Mouse (Mus musculus): ENCODE measurements around the gene Bri3bp. TPM values are rescaled to one million over a fixed set of nuclear protein-coding genes. Genes with fewer than 3 reads are reported as not detected.
A peak's percentile ranks its signal among the peaks of the same experiment; 100 is the strongest.

Bri3bp gene
- polyA plus RNA-seq, 1 experiment from 2014 or later: 57.6 TPM

DNA sequence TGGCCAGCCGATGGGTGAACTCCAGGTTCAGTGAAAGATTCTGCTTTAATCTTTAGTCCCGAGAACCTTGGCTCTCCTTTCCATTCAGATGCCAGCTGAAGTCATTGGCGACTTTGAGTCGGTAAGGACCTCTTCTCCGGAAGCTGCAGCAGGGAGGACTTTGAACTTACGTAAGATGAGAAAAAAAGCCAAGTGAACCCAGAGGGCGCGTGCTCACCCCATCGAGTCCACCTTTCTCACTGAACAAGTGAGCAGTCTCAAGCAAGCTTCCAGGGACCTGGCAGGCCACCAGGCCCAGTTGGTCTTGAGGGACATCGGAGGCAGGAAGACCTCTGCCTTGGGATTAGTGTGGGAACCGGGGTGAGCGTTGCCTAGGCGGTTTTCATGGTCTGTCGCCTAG is 25.9 kb downstream of the Bri3bp start:
- 0 out of 2 replicates have a peak overlapping the region, but pooled peaks have one; percentile 86 for H3K27ac ChIP-seq
- no peaks in the 10 kb centered on the region for H3K9me3 ChIP-seq
- H3K4me3 ChIP-seq: no peak overlapping the region
- no peaks in the 10 kb centered on the region for H3K36me3 ChIP-seq (replicated peaks)
- WGBS: 89% methylated on average over 14 of the region's 14 CpGs
- H3K27me3 ChIP-seq (ENCODE audit: poor library complexity, severe bottlenecking): no peaks in the 10 kb centered on the region
- no peak for DNase-seq (ENCODE audit: extremely low spot score, low spot score)
- peaks cover 10% of the 10 kb centered on the region for H3K4me1 ChIP-seq

DNA sequence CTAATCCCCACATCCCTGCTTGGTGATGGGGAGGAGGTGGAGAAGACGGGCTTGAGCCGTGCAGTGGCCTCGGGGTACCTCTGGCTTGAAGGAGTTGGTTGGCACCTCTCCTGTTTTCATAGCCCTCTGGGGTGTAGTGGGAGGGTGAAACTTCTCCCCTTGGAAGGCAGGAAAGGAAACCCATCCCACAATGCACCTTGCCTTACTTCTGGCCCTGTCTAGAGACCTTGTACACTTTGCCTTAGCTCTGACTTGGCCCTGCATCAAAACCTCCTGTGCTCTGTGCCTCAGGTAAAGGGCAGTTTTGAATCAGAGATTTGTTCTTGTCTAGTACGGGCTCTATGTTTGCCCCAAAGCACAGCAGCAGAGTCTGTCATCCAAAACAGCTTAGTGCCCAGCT is 29.3 kb downstream of the Bri3bp start:
- H3K4me3 ChIP-seq: no peak overlapping the region
- H3K27ac ChIP-seq: peak overlapping the region; percentile 21; the same call in 1 of the 2 replicates
- H3K36me3 ChIP-seq (replicated peaks): no peaks in the 10 kb centered on the region
- H3K4me1 ChIP-seq: peaks cover 6% of the 10 kb centered on the region
- H3K27me3 ChIP-seq (ENCODE audit: poor library complexity, severe bottlenecking): no peaks in the 10 kb centered on the region
- H3K9me3 ChIP-seq: no peaks in the 10 kb centered on the region
- 94% methylated on average over 4 of the region's 4 CpGs for WGBS
- no peak for DNase-seq (ENCODE audit: extremely low spot score, low spot score)

GRCm38 (mm10) chr5:125472796-125473475 is 31.6 kb downstream of the Bri3bp start:
- 80% methylated on average over 9 of the region's 9 CpGs for WGBS
- no peak overlapping the region for H3K4me3 ChIP-seq

GRCm38 (mm10) chr5:125475030-125475429 is 33.7 kb downstream of the Bri3bp start:
- Histone ChIP-seq H3K4me3 (peak overlapping the region; percentile 78), H3K9me3 (no peaks in the 10 kb centered on the region), H3K36me3 (replicated peaks) (peaks cover 19% of the 10 kb centered on the region), H3K4me1 (peaks cover 34% of the 10 kb centered on the region), H3K27ac (peak overlapping the region; percentile 85), H3K27me3 (ENCODE audit: poor library complexity, severe bottlenecking) (no peaks in the 10 kb centered on the region)
- WGBS: 61% methylated on average over 12 of the region's 12 CpGs
- DNase-seq (ENCODE audit: extremely low spot score, low spot score): no peak

More at GRCm38 (mm10) chr5:125472796-125473475, 31.6 kb downstream of the Bri3bp start:
- Histone ChIP-seq H3K27me3 (ENCODE audit: poor library complexity, severe bottlenecking) (no peaks in the 10 kb centered on the region), H3K4me1 (peaks cover 24% of the 10 kb centered on the region), H3K36me3 (replicated peaks) (no peaks in the 10 kb centered on the region; the same call in 1 of the 2 replicates), H3K9me3 (no peaks in the 10 kb centered on the region), H3K27ac (no peak overlapping the region)
- DNase-seq (ENCODE audit: extremely low spot score, low spot score): no peak

GRCm38 (mm10) chr5:125475601-125476285 is 34.4 kb downstream of the Bri3bp start, which contains the start of gene Aacs:
TSS of gene Aacs (plus strand) at chr5:125475814.
- WGBS: under 1% methylated on average over 60 of the region's 60 CpGs

DNA sequence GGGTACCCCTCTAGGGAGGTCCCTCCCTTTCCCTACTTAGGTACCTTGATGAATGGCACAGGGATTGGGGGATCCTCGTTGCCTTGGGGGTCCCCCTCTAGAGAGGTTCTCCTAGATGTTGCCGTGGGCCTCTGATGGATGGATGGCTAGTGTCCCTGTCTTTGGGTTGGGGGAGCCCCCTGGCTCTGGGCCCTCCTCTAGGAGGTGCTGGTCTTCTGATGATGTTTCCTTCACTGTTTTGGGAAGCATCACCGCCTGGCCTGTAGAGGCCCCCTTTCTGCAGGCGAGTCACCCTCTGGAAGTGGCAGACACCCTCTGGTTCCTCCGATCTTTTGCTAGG is 34.9 kb downstream of the Bri3bp start:
- Histone ChIP-seq H3K4me3 (peak overlapping the region; percentile 78), H3K27me3 (ENCODE audit: poor library complexity, severe bottlenecking) (no peaks in the 10 kb centered on the region), H3K4me1 (peaks cover 42% of the 10 kb centered on the region), H3K9me3 (no peaks in the 10 kb centered on the region), H3K36me3 (replicated peaks) (peaks cover 30% of the 10 kb centered on the region), H3K27ac (peak overlapping the region; percentile 85)
- 19% methylated on average over 5 of the region's 5 CpGs for WGBS
- DNase-seq (ENCODE audit: extremely low spot score, low spot score): no peak

More at GRCm38 (mm10) chr5:125475601-125476285, 34.4 kb downstream of the Bri3bp start, which contains the start of gene Aacs:
- peaks cover 25% of the 10 kb centered on the region for H3K36me3 ChIP-seq (replicated peaks)
- peak within 1 kb of the TSS; percentile 78 for H3K4me3 ChIP-seq
- peak; percentile 99 for DNase-seq (ENCODE audit: extremely low spot score, low spot score)
- H3K9me3 ChIP-seq: no peaks in the 10 kb centered on the region
- peak within 1 kb of the TSS; percentile 85 for H3K27ac ChIP-seq
- peaks cover 39% of the 10 kb centered on the region for H3K4me1 ChIP-seq
- no peaks in the 10 kb centered on the region for H3K27me3 ChIP-seq (ENCODE audit: poor library complexity, severe bottlenecking)

- no peak for DNase-seq (ENCODE audit: extremely low spot score, low spot score)
- no peaks in the 10 kb centered on the region for H3K27me3 ChIP-seq (ENCODE audit: poor library complexity, severe bottlenecking)
- WGBS: 62% methylated on average over 7 of the region's 7 CpGs
- H3K36me3 ChIP-seq (replicated peaks): peaks cover 36% of the 10 kb centered on the region
- peak overlapping the region; percentile 78 for H3K4me3 ChIP-seq
- peaks cover 42% of the 10 kb centered on the region for H3K4me1 ChIP-seq
- H3K27ac ChIP-seq: peak overlapping the region; percentile 20; the same call in 1 of the 2 replicates
- no peaks in the 10 kb centered on the region for H3K9me3 ChIP-seq
Measured at GRCm38 (mm10) chr5:125476799-125477198, 35.4 kb downstream of the Bri3bp start.

DNA sequence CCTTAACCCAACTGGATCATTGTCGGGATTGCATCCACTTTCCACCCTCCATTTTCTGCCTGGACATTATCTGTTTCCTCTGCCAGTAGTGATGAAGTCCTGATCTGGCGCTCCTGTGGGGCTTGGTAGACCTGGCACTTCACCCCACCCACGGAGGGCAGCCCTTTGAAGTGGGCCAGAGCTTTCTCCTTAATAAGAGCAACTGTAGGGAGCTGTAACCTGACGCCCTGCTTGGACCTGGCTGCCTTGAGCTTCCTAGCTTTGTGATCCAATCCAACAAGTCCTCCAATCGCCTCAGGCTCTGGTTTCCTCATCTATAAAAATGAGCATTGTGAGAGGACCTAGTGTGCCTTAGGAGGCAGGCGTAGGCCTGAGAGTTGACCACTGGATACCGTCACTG is 36.2 kb downstream of the Bri3bp start:
- Histone ChIP-seq H3K36me3 (replicated peaks) (peaks cover 43% of the 10 kb centered on the region), H3K27me3 (ENCODE audit: poor library complexity, severe bottlenecking) (no peaks in the 10 kb centered on the region), H3K27ac (peak overlapping the region; percentile 20; the same call in 1 of the 2 replicates), H3K4me3 (peak overlapping the region; percentile 78), H3K4me1 (peaks cover 42% of the 10 kb centered on the region), H3K9me3 (no peaks in the 10 kb centered on the region)
- no peak for DNase-seq (ENCODE audit: extremely low spot score, low spot score)
- 65% methylated on average over 7 of the region's 7 CpGs for WGBS

- H3K27ac ChIP-seq: no peak overlapping the region
- H3K9me3 ChIP-seq: no peaks in the 10 kb centered on the region
- H3K36me3 ChIP-seq (replicated peaks): peaks cover 48% of the 10 kb centered on the region
- 90% methylated on average over 7 of the region's 7 CpGs for whole genome bisulfite sequencing
- peak overlapping the region; percentile 78; the same call in 1 of the 2 replicates for H3K4me3 ChIP-seq
- peaks cover 42% of the 10 kb centered on the region for H3K4me1 ChIP-seq
- H3K27me3 ChIP-seq (ENCODE audit: poor library complexity, severe bottlenecking): no peaks in the 10 kb centered on the region
- no peak for DNase-seq (ENCODE audit: extremely low spot score, low spot score)
Measured at GRCm38 (mm10) chr5:125478037-125478436, 36.7 kb downstream of the Bri3bp start.

- Histone ChIP-seq H3K4me3 (no peak overlapping the region), H3K27me3 (ENCODE audit: poor library complexity, severe bottlenecking) (no peaks in the 10 kb centered on the region), H3K36me3 (replicated peaks) (peaks cover 59% of the 10 kb centered on the region), H3K4me1 (peaks cover 42% of the 10 kb centered on the region), H3K9me3 (no peaks in the 10 kb centered on the region), H3K27ac (no peak overlapping the region)
- DNase-seq (ENCODE audit: extremely low spot score, low spot score): no peak
- 92% methylated on average over 3 of the region's 3 CpGs for WGBS
Measured at GRCm38 (mm10) chr5:125479376-125479775, 38.0 kb downstream of the Bri3bp start.

DNA sequence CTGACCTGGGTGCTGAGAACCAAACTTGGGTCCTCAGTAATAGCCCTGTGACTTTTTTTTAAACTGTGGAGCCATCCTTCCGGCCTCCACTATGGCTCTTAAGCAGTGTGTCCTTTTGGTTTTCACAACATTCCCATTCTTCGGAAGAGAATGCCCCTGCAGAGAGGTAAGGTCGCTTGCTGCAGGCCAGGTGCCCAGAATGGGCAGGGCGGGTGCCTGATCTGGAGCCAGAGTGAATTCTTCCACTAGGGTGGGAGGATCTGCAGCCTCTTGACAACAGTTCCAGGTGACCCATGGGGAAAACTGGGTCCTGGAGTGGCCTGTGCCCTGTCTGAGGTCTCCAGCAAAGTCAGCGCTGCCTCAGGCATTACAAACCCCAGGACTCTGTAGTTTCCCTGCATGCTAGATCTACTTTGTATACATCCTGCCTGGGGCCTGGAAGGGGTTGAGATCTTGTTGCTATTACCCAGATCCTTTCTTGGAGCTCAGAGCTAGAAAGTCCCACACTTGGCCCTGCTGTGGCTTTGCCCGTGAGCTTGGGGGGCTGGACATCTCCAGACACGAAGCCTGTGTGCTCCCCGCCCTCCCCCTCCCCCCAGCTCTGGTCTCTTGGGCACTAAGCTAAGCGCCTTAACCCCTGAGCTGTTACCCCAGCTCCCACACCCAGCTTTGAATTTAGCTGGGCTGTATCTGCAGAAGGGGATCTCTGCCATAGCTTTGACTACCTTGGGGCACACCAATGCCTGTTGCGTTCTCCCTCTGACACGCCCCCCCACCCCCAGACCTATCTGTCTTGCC is 39.3 kb downstream of the Bri3bp start:
- Histone ChIP-seq H3K27ac (no peak overlapping the region), H3K4me3 (no peak overlapping the region), H3K4me1 (peaks cover 41% of the 10 kb centered on the region), H3K27me3 (ENCODE audit: poor library complexity, severe bottlenecking) (no peaks in the 10 kb centered on the region), H3K9me3 (no peaks in the 10 kb centered on the region), H3K36me3 (replicated peaks) (peaks cover 72% of the 10 kb centered on the region)
- 82% methylated on average over 11 of the region's 11 CpGs for WGBS
- DNase-seq (ENCODE audit: extremely low spot score, low spot score): no peak

GRCm38 (mm10) chr5:125482474-125482873 is 41.1 kb downstream of the Bri3bp start:
- no peak overlapping the region for H3K27ac ChIP-seq
- peaks cover 87% of the 10 kb centered on the region for H3K36me3 ChIP-seq (replicated peaks)
- no peak for DNase-seq (ENCODE audit: extremely low spot score, low spot score)
- no peak overlapping the region for H3K4me3 ChIP-seq
- 90% methylated on average over 7 of the region's 7 CpGs for WGBS
- no peaks in the 10 kb centered on the region for H3K27me3 ChIP-seq (ENCODE audit: poor library complexity, severe bottlenecking)
- H3K4me1 ChIP-seq: peaks cover 29% of the 10 kb centered on the region
- H3K9me3 ChIP-seq: no peaks in the 10 kb centered on the region

Data from forebrain, embryonic 10.5 days (tissue).